7 mouse cellular contexts compared by ENCODE assay signal in the genomic region with DNA sequence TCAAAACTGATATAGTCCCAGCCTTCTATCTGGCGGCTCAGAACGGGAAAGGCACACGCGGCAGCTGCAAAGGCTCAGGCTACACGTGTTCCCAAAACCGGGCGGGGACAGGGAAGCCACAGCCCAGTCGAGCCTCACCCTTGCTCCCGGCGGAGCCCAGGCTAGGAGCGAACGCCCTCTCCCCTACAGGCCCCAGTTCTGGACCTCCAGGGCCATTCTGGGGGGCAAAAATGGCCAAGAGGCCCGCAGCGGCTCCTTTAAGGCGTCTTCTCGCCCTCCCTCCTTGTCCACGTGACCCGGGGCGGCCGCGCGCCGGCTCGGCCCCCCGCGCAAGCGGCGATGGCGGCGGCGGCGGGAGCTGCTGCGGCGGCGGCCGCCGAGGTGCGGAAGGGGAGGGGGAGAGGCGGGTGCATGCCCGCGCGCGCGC. TPM values are rescaled to one million over a fixed set of nuclear protein-coding genes. Genes with fewer than 3 reads are reported as not detected.
DNase-seq lines count a peak whose midpoint lies in the region; ATAC-seq lines count a peak whose summit lies in the region.

C2 (minus strand) TSS at position 106 of the 427 bp plus-strand sequence.
Ehmt2 (plus strand) TSS at position 310 of the 427 bp plus-strand sequence.

- under 1% methylated on average over 25 of the region's 44 CpGs for WGBS in limb, embryonic 11.5 days
- under 1% methylated on average over 34 of the region's 44 CpGs for WGBS in midbrain, embryonic 13.5 days

- peaks cover 20% of the 10 kb centered on the region for H3K36me3 ChIP-seq in limb, embryonic 11.5 days (ENCODE audit: control insufficient read depth, insufficient read depth, low read length)
- H3K36me3 ChIP-seq in midbrain, embryonic 13.5 days: peaks cover 31% of the 10 kb centered on the region

- peak within 1 kb of the TSS; percentile 95 for H3K27ac ChIP-seq in limb, embryonic 11.5 days (replicated peaks; ENCODE audit: low read depth, low read length)
- peak within 1 kb of the TSS; percentile 95 for H3K27ac ChIP-seq in midbrain, embryonic 13.5 days

- H3K9me3 ChIP-seq in limb, embryonic 11.5 days (ENCODE audit: control insufficient read depth, low read length): no peaks in the 10 kb centered on the region
- H3K9me3 ChIP-seq in midbrain, embryonic 13.5 days: no peaks in the 10 kb centered on the region

- peaks cover 19% of the 10 kb centered on the region; the same call in 1 of the 2 replicates for H3K4me1 ChIP-seq in limb, embryonic 11.5 days (ENCODE audit: control insufficient read depth, insufficient read depth, low read length)
- peaks cover 55% of the 10 kb centered on the region for H3K4me1 ChIP-seq in midbrain, embryonic 13.5 days (replicated peaks)

- H3K9ac ChIP-seq in limb, embryonic 11.5 days (ENCODE audit: low read length): peak within 1 kb of the TSS; percentile 97
- peak within 1 kb of the TSS; percentile 97 for H3K9ac ChIP-seq in midbrain, embryonic 13.5 days (replicated peaks)

- ATAC-seq in limb, embryonic 11.5 days (ENCODE audit: insufficient number of reproducible peaks, low FRiP score, low TSS enrichment, low read depth): no peak
- ATAC-seq in midbrain, embryonic 13.5 days: peak; percentile 28

- no peaks in the 10 kb centered on the region for H3K27me3 ChIP-seq in limb, embryonic 11.5 days (ENCODE audit: control insufficient read depth, insufficient read depth, low read length)
- H3K27me3 ChIP-seq in midbrain, embryonic 13.5 days: no peaks in the 10 kb centered on the region

- peak within 1 kb of the TSS; percentile 94 for H3K4me2 ChIP-seq in limb, embryonic 11.5 days (ENCODE audit: low read depth, severe bottlenecking)
- peak within 1 kb of the TSS; percentile 99 for H3K4me2 ChIP-seq in midbrain, embryonic 13.5 days (replicated peaks)

- peak within 1 kb of the TSS; percentile 69 for H3K4me3 ChIP-seq in limb, embryonic 11.5 days (ENCODE audit: low read depth, low read length)
- peak within 1 kb of the TSS; percentile 96 for H3K4me3 ChIP-seq in midbrain, embryonic 13.5 days (replicated peaks)

- peak; percentile 90 for DNase-seq in adrenal gland, postnatal 10 days
- DNase-seq in embryo, embryonic 9.5 days (ENCODE audit: extremely low spot score): peak; percentile 89
- DNase-seq in gonadal fat pad, adult 2 months (ENCODE audit: low read depth): no peak
- peak; percentile 79 for DNase-seq in kidney, adult 11 months
- DNase-seq in limb, embryonic 11.5 days (ENCODE audit: low spot score): peak; percentile 87
- peak; percentile 58 for DNase-seq in spleen, adult 12 weeks (ENCODE audit: low spot score)

RNA-seq across cellular contexts. Expression of gene C2, which starts in this region (rescaled TPM):
- total RNA-seq in adrenal gland, postnatal 10 days (2021): 10 to 100 TPM; 41.1 TPM
- 54.9 and 69.0 TPM in 2 replicates for polyA plus RNA-seq in gonadal fat pad, adult 2 months (2012; rRNA removed)
- 0.44 and 0.58 TPM in 2 replicates for polyA plus RNA-seq in limb, embryonic 11.5 days (2014; fragmentation: Nextera tagmentation; extraction: Ambion mirVana)
- polyA plus RNA-seq in midbrain, embryonic 13.5 days (2015; fragmentation: Nextera tagmentation; extraction: Ambion mirVana): 1.2 and 2.1 TPM in 2 replicates

RNA-seq across cellular contexts. Expression of gene Ehmt2, which starts in this region (rescaled TPM):
- total RNA-seq in adrenal gland, postnatal 10 days (2021): 100 to 1,000 TPM; 113 to 137 TPM
- 230 TPM in 2 replicates for polyA plus RNA-seq in gonadal fat pad, adult 2 months (2012; rRNA removed)
- polyA plus RNA-seq in limb, embryonic 11.5 days (2014; fragmentation: Nextera tagmentation; extraction: Ambion mirVana): 77.8 and 78.9 TPM in 2 replicates
- polyA plus RNA-seq in midbrain, embryonic 13.5 days (2015; fragmentation: Nextera tagmentation; extraction: Ambion mirVana): 105 and 114 TPM in 2 replicates

Comparison
In these comparisons a context has a peak if more than half of its experiments do, and no peak if none do; other contexts are left out.
1. RNA of gene C2 (polyA plus RNA-seq): 54.9 to 69.0 TPM in gonadal fat pad, adult 2 months; 1.2 to 2.1 TPM in midbrain, embryonic 13.5 days and 0.44 to 0.58 TPM in limb, embryonic 11.5 days; every median in the first group is over 10 times any median in the second.